Comparison of ENCODE assay signal across 34 mouse cellular contexts in genomic region chr5:102311570-102311969, GRCm38 (mm10).
"Had no signal": no experiment of that assay in that cellular context is flagged by ENCODE, and none has a peak within 500 bp of the region (broad histone marks: within the 10 kb centered on the region; RNA-seq: fewer than 3 reads in every experiment).

No protein-coding gene starts in this region.

- H3K27ac ChIP-seq: heart, adult 2 months; heart, embryonic 10.5 days; heart, embryonic 13.5 days; heart, embryonic 15.5 days; hindbrain, embryonic 10.5 days; hindbrain, embryonic 12.5 days; hindbrain, embryonic 13.5 days; hindbrain, embryonic 14.5 days; hindbrain, embryonic 15.5 days; hindbrain, postnatal 0 days; kidney, embryonic 15.5 days; kidney, postnatal 0 days; layer of hippocampus, adult 2 months; left cerebral cortex, adult 2 months had no signal

- H3K4me1 ChIP-seq: heart, embryonic 10.5 days; heart, embryonic 12.5 days; heart, embryonic 13.5 days; heart, embryonic 15.5 days; hindbrain, embryonic 10.5 days; hindbrain, embryonic 12.5 days; hindbrain, embryonic 13.5 days; hindbrain, embryonic 15.5 days; kidney, embryonic 15.5 days had no signal

- H3K9ac ChIP-seq: heart, embryonic 12.5 days; heart, embryonic 13.5 days; heart, embryonic 15.5 days; hindbrain, embryonic 12.5 days; hindbrain, embryonic 13.5 days; hindbrain, embryonic 14.5 days; hindbrain, embryonic 15.5 days; kidney, embryonic 15.5 days had no signal

- DNase-seq: heart, adult 2 months; heart, postnatal 10 days; heart, postnatal 14 days; heart, postnatal 36 days; heart, postnatal 4 days; kidney, adult 11 months; kidney, adult 18-20 months; kidney, adult 2 months; kidney, adult 8-10 months; kidney, adult 9 months; kidney, postnatal 10 days; kidney, postnatal 14 days; kidney, postnatal 25 days; kidney, postnatal 36 days; kidney, postnatal 4 days; layer of hippocampus, adult 9-11 months; layer of hippocampus, postnatal 36 days had no signal

- H3K36me3 ChIP-seq: heart, embryonic 10.5 days; heart, embryonic 12.5 days; heart, embryonic 13.5 days; heart, embryonic 15.5 days; hindbrain, embryonic 10.5 days; hindbrain, embryonic 12.5 days; hindbrain, embryonic 13.5 days; hindbrain, embryonic 15.5 days; kidney, embryonic 15.5 days had no signal

- ATAC-seq: hindbrain, embryonic 16.5 days; hindbrain, postnatal 0 days; inflammation-experienced regulatory T-cells, adult 6 months had no signal

- H3K4me2 ChIP-seq: heart, embryonic 11.5 days; heart, embryonic 12.5 days; heart, embryonic 13.5 days; heart, embryonic 15.5 days; hindbrain, embryonic 12.5 days; hindbrain, embryonic 13.5 days; hindbrain, embryonic 14.5 days; hindbrain, embryonic 15.5 days; kidney, embryonic 15.5 days had no signal

- H3K9me3 ChIP-seq: heart, embryonic 10.5 days; heart, embryonic 12.5 days; heart, embryonic 13.5 days; heart, embryonic 15.5 days; hindbrain, embryonic 10.5 days; hindbrain, embryonic 12.5 days; hindbrain, embryonic 13.5 days; hindbrain, embryonic 15.5 days; kidney, embryonic 15.5 days had no signal

- H3K27me3 ChIP-seq: heart, embryonic 12.5 days; heart, embryonic 13.5 days; heart, embryonic 15.5 days; hindbrain, embryonic 12.5 days; hindbrain, embryonic 13.5 days; hindbrain, embryonic 15.5 days; kidney, embryonic 15.5 days had no signal

- H3K4me3 ChIP-seq: heart, adult 2 months; heart, embryonic 10.5 days; heart, embryonic 12.5 days; heart, embryonic 13.5 days; heart, embryonic 15.5 days; hindbrain, embryonic 10.5 days; hindbrain, embryonic 12.5 days; hindbrain, embryonic 13.5 days; hindbrain, embryonic 15.5 days; kidney, embryonic 15.5 days; layer of hippocampus, adult 2 months; left cerebral cortex, adult 2 months had no signal
